Mouse (Mus musculus) limb, embryonic 15.5 days (tissue): Measurements from ENCODE around the gene Gm14399. TPM values are rescaled to one million over a fixed set of nuclear protein-coding genes. Genes with fewer than 3 reads are reported as not detected.
"Not testable (repeated sequence)": the region's sequence is repeated elsewhere in the genome, so short reads cannot be mapped to it uniquely, and the experiment has no call there.

Experiments used
- ATAC-seq: fragments of 200-750 bp; cut with Nextera tagmentation; 2 replicates; pipeline ENCODE4 v1.8.0; 2017; ENCODE audit warnings: low read depth, moderate TSS enrichment; ENCODE audit not compliant: insufficient number of reproducible peaks, low FRiP score, low TSS enrichment
- H3K27ac ChIP-seq: fragments of 300-500 bp; sonication (generic); 2 replicates; pipeline ENCODE4 v1.5.1; 2015; ENCODE audit warnings: moderate library complexity, mild to moderate bottlenecking, inconsistent platforms
- H3K27me3 ChIP-seq: fragments of 300-500 bp; sonication (generic); 2 replicates; pipeline ENCODE4 v1.6.1; 2015; ENCODE audit warnings: inconsistent platforms
- H3K36me3 ChIP-seq: fragments of 300-500 bp; sonication (generic); 2 replicates; pipeline ENCODE4 v1.6.1; 2015; ENCODE audit warnings: inconsistent platforms
- H3K4me1 ChIP-seq: fragments of 300-500 bp; sonication (generic); 2 replicates; pipeline ENCODE4 v1.6.1; 2015; ENCODE audit warnings: inconsistent platforms
- H3K4me2 ChIP-seq: fragments of 300-500 bp; sonication (generic); 2 replicates; pipeline ENCODE4 v1.6.1; 2015; ENCODE audit warnings: mild to moderate bottlenecking, inconsistent platforms
- H3K4me3 ChIP-seq: fragments of 300-500 bp; sonication (generic); 2 replicates; pipeline ENCODE4 v1.5.1; 2015; ENCODE audit warnings: mild to moderate bottlenecking, inconsistent platforms
- H3K9ac ChIP-seq: fragments of 300-500 bp; sonication (generic); 2 replicates; pipeline ENCODE4 v1.6.1; 2015; ENCODE audit warnings: inconsistent platforms
- H3K9me3 ChIP-seq: fragments of 300-500 bp; sonication (generic); 2 replicates; pipeline ENCODE4 v1.6.1; 2016; ENCODE audit warnings: inconsistent platforms
- WGBS: fragments of 180-500 bp; shearing (Covaris S2); methylation state at CpG from one replicate; pipeline ENCODE4 v1.1.7; 2015; 5-methylcytosine and 5-hydroxymethylcytosine counted together
- polyA plus RNA-seq: library from polyadenylated mRNA; unstranded; fragments of >200 nt; fragmentation: Nextera tagmentation; extraction: Ambion mirVana; gene quantifications from 2 replicates; pipeline ENCODE4 v1.2.1, GENCODE M21; 2015

The Gm14399 gene
- polyA plus RNA-seq, 1 experiment from 2014 or later, result 3.9 TPM

- peak overlapping the region; percentile 40 for H3K4me2 ChIP-seq
- ATAC-seq, H3K36me3 ChIP-seq, H3K9ac ChIP-seq, H3K27me3 ChIP-seq, H3K4me1 ChIP-seq, H3K9me3 ChIP-seq, H3K27ac ChIP-seq: not testable (repeated sequence)
- peak overlapping the region; percentile 47 for H3K4me3 ChIP-seq
- WGBS, result 3% methylated on average over 25 of the region's 25 CpGs
Measured at GRCm38 (mm10) chr2:175141118-175141992, 457 bp downstream of the Gm14399 start.

- H3K27me3 ChIP-seq, H3K36me3 ChIP-seq, H3K4me2 ChIP-seq, H3K9ac ChIP-seq, H3K4me3 ChIP-seq, ATAC-seq, H3K27ac ChIP-seq, H3K9me3 ChIP-seq, H3K4me1 ChIP-seq: not testable (repeated sequence)
Measured at GRCm38 (mm10) chr2:175140624-175141023, 1.2 kb downstream of the Gm14399 start.

Other genes starting within 250 kb of the Gm14399 start
- gene Gm14444, start 131.8 kb downstream of the Gm14399 start, polyA plus RNA-seq, result not detected in 2 replicates
- 0.47 and 0.53 TPM in 2 replicates for gene Gm14393, start 74.2 kb downstream of the Gm14399 start, polyA plus RNA-seq
- gene Gm14443, start 33.9 kb upstream of the Gm14399 start, polyA plus RNA-seq, result 0.60 and 0.84 TPM in 2 replicates
- gene Gm14391, start 64.9 kb upstream of the Gm14399 start, polyA plus RNA-seq, result 6.7 and 10.5 TPM in 2 replicates
- gene Gm14440, start 133.1 kb upstream of the Gm14399 start, polyA plus RNA-seq, result 2.7 TPM in 1 of 2 replicates, not detected in the other
- gene Gm4631, start 196.2 kb upstream of the Gm14399 start, polyA plus RNA-seq, result 15.7 and 17.6 TPM in 2 replicates
- gene Zfp968, start 230.4 kb upstream of the Gm14399 start, polyA plus RNA-seq, result 3.5 and 5.7 TPM in 2 replicates